Mouse (Mus musculus) c-Kit-positive CD71-positive TER-119-negative erythroid progenitor cells, embryonic 14.5 days (primary cell): ENCODE data around the gene Slc5a4a.
A peak's percentile ranks its signal among the peaks of the same experiment; 100 is the strongest.

Experiments
- DNase-seq: peaks from one replicate; pipeline ENCODE4 v3.0.0-alpha.2; 2013; ENCODE audit warnings: low read depth

The Slc5a4a gene

GRCm38 (mm10) chr10:76147278-76147677 is at the start of gene Slc5a4a:
TSS of gene Slc5a4a (plus strand) at chr10:76147451.
- DNase-seq: no peak

DNA sequence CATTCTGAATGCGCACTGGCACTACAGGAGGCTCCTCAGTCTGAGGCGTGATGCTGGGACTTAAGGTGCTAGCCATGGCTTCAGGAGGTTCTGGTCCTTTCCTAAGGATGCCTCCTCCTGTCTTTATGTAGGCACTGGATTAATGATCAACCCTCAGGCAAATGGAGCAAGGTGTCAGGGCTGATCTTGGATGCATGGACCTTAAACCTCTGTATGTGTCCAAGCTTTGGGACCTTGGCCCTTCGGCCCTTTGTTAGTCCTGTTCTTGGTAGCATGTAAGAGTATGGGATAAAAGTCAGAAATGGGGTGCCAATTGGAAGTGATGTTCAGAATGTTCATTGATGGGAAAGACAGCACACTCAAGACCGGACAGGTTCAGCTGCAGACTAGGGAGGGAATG is 36.4 kb upstream of the Slc5a4a start, which contains the start of gene Slc5a4b:
Gene Slc5a4b (minus strand): TSS at position 101 of the 400 bp plus-strand sequence.
- DNase-seq: no peak

DNA sequence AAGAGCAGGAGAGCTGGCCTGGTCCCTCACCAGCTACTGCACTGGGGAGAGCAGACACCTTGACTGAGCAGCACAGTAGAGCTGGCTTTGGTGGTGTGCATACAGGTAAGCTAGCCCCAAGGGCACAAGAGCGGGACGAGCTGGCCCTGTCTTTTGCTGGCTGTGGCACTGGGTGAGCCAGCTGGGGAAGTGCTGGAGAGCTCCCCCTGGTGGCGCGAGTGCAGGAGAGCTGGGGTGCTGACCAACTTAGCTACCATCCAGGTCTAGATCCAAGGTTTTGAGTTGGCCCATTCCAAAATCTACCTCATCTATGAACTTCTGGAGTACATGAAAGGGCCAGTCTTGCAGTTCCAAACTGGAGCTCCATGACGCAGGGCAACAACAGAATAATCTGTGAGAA is 29.3 kb upstream of the Slc5a4a start:
- peak; percentile 36 for DNase-seq

DNA sequence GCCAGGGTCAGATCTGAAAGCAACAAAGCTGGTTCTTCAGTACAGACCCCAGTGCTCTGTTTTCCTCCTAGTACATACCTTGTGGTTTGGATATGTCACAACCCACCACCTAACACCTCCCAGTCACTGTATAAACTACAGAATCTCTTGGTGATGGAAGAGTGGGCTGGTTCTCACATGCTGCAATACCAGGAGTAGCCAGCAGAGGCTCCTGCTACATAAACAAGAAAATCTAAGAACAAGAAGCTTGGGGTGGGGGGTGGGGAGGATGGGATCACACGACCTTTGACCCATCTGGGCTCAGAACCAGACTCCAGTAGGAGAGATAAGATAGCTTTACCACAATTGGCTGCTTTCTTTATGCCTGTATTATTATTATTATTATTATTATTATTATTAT is 28.5 kb upstream of the Slc5a4a start:
- DNase-seq: peak; percentile 21

DNA sequence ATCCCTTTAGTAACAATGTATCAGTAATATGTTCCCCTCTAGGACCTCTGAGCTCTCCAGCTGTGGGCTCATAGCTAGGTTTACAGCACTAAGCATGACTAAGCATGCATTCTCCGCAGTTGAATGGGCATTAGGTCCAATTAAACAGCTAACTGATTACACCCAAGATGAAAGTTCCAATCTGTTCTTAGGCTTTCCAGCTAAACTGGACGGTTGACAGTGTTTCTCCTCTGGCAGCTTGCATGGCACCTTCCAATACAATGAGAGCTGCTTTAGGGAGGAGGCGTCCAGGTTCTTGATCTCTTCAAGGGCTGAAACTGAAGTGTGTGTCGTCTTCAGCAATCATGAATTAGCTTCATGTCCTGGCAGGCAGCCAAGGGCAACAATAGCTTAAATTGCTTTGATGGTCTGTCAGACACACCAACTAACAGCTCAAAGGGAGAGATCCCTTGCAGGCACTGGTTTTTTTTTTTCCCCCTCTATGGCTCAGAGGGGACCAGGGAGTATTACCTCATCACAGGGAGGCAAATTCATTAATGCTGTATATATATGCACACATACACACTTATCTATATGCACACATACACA is 27.0 kb upstream of the Slc5a4a start:
- DNase-seq: no peak

- no peak for DNase-seq
Measured at GRCm38 (mm10) chr10:76121495-76121894, 25.8 kb upstream of the Slc5a4a start.

DNA sequence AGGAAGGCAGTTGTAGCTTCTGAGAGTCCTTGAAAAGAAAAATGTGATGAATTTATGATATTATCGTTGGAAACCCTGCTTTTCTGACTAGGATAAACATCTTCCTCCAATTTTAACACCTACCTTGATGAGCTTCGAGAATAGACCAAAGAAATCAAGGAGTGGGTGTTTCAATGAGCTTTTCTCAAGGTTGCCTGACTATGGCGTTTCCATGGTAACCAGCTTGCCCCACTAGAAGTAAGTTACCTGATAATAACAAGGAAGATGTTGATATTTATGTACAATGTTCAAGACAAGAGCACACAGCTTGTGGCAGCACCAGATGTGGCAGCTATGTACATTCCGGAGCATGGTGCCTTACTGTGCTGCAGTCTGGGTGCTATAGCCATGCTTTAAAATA is 14.7 kb upstream of the Slc5a4a start:
- DNase-seq: no peak

DNA sequence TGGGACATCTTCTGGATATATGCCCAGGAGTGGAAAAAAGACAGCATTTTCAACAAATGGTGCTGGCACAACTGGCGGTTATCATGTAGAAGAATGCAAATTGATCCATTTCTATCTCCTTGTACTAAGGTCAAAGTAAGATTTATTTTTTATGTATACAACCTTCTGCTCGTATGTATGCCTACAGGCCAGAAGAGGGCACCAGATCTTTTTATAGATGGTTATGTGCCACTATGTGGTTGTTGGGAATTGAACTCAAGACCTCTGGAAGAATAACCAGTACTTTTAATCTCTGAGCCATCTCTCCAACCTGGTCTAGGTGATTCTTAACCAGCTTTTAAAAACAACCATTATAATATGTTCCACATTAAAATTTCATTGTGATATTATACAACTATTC is 10.9 kb upstream of the Slc5a4a start:
- DNase-seq: no peak

- no peak for DNase-seq
Measured at GRCm38 (mm10) chr10:76146846-76147245, 405 bp upstream of the Slc5a4a start.

DNA sequence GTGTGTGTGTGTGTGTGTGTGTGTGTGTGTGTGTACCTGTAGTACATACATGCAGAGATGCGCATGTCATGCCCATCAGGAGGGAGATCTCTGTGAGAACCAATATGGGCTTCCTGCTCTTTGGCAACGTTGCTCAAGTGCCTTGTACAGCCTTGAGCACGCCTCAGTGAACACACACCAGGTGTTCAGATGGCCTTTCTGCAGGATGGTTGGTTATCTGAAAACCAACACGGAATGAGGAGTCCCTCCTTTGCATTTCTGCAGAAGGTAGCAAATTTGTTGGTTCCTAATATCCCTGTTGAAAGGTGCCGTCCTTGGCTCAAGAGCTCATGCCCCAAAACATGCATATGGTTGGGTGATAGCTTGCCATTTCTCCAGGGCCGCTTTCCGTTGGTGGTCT is 8.7 kb downstream of the Slc5a4a start:
- no peak for DNase-seq

- no peak for DNase-seq
Measured at GRCm38 (mm10) chr10:76157528-76157927, 10.3 kb downstream of the Slc5a4a start.

- DNase-seq: no peak
Measured at GRCm38 (mm10) chr10:76158009-76158408, 10.8 kb downstream of the Slc5a4a start.

GRCm38 (mm10) chr10:76174899-76175298 is 27.6 kb downstream of the Slc5a4a start:
- DNase-seq: no peak

GRCm38 (mm10) chr10:76185216-76185615 is 38.0 kb downstream of the Slc5a4a start:
- no peak for DNase-seq

GRCm38 (mm10) chr10:76188010-76188409 is 40.8 kb downstream of the Slc5a4a start:
- no peak for DNase-seq

- DNase-seq: no peak
Measured at GRCm38 (mm10) chr10:76201416-76201815, 54.2 kb downstream of the Slc5a4a start.

- DNase-seq: peak; percentile 42
Measured at GRCm38 (mm10) chr10:76201978-76202377, 54.7 kb downstream of the Slc5a4a start.

- DNase-seq: no peak
Measured at GRCm38 (mm10) chr10:76203798-76204283, 56.6 kb downstream of the Slc5a4a start.

DNA sequence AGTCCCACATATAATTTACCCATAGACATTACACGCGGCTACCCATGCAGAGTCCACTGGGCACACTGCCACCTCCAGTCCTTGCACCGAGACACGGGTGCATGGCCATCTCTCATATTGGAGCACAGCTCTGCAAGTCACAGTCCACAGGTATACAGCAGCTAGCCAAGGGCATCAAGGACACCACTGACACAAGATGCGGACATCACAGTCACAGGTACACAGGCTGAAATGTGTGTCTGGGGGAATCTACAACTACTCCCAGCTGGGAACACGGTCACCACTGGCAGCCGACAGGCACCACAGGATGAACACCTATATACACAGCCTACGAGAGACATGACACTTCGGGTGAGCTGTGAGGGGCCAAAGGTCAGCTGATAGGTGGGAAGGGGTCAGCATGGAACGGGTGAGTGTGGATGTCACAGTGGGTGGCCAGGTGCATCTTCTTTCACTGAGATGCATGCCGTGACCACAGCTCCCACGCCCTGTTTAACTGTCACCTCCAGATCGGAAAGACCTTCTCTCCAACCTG is 60.1 kb downstream of the Slc5a4a start:
- DNase-seq: no peak

DNA sequence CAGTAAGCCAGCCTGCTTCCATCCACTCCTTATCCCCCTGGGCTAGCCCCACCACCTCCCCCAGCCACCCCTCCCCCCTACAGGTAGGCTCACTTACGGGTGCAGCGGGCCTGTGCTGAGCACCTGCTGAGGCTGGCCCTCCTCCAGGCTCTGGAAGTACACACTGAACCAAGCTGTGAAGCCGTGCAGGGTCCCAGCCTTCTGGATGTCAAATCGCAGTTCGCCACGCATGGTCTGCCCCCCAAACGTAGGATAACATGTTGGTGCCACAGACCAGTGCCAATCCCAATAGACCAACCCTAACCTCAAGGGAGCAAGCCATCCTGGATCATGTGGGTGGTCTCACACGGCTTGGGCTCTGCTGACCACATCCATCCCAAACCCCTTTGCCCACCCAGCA is 62.0 kb downstream of the Slc5a4a start:
- no peak for DNase-seq

GRCm38 (mm10) chr10:76210806-76211205 is 63.6 kb downstream of the Slc5a4a start:
- DNase-seq: no peak

- no peak for DNase-seq
Measured at GRCm38 (mm10) chr10:76212121-76212520, 64.9 kb downstream of the Slc5a4a start.

GRCm38 (mm10) chr10:76214161-76214560 is 66.9 kb downstream of the Slc5a4a start:
- no peak for DNase-seq

GRCm38 (mm10) chr10:76217056-76217455 is 69.8 kb downstream of the Slc5a4a start:
- no peak for DNase-seq
